Mouse (Mus musculus): Measurements from ENCODE around the gene Gnb5.

Gene Gnb5

GRCm38 (mm10) chr9:75306126-75306898 lies at the start of gene Gnb5:
Gene Gnb5, plus strand, starts transcription at chr9:75306288.
- DNase-seq (ENCODE audit: low spot score): no peak

- no peak for DNase-seq (ENCODE audit: low spot score)
Measured at GRCm38 (mm10) chr9:75258792-75259191, 47.3 kb upstream of the Gnb5 start.

GRCm38 (mm10) chr9:75259656-75260055 lies 46.4 kb upstream of the Gnb5 start:
- DNase-seq (ENCODE audit: low spot score): no peak

GRCm38 (mm10) chr9:75261332-75261872 lies 44.7 kb upstream of the Gnb5 start:
- no peak for DNase-seq (ENCODE audit: low spot score)

GRCm38 (mm10) chr9:75262235-75262826 lies 43.8 kb upstream of the Gnb5 start:
- no peak for DNase-seq (ENCODE audit: low spot score)

GRCm38 (mm10) chr9:75264008-75264718 lies 41.9 kb upstream of the Gnb5 start:
- DNase-seq (ENCODE audit: low spot score): no peak

- no peak for DNase-seq (ENCODE audit: low spot score)
Measured at GRCm38 (mm10) chr9:75267147-75267546, 38.9 kb upstream of the Gnb5 start.

GRCm38 (mm10) chr9:75270382-75270781 lies 35.7 kb upstream of the Gnb5 start:
- no peak for DNase-seq (ENCODE audit: low spot score)

- no peak for DNase-seq (ENCODE audit: low spot score)
Measured at GRCm38 (mm10) chr9:75271539-75271938, 34.5 kb upstream of the Gnb5 start.

- DNase-seq (ENCODE audit: low spot score): no peak
Measured at GRCm38 (mm10) chr9:75273646-75274045, 32.4 kb upstream of the Gnb5 start.

- no peak for DNase-seq (ENCODE audit: low spot score)
Measured at GRCm38 (mm10) chr9:75274486-75274885, 31.6 kb upstream of the Gnb5 start.

- DNase-seq (ENCODE audit: low spot score): no peak
Measured at GRCm38 (mm10) chr9:75275051-75275450, 31.0 kb upstream of the Gnb5 start.

GRCm38 (mm10) chr9:75280814-75281213 lies 25.3 kb upstream of the Gnb5 start:
- DNase-seq (ENCODE audit: low spot score): no peak

- no peak for DNase-seq (ENCODE audit: low spot score)
Measured at GRCm38 (mm10) chr9:75282179-75282578, 23.9 kb upstream of the Gnb5 start.

GRCm38 (mm10) chr9:75282830-75283229 lies 23.3 kb upstream of the Gnb5 start:
- peak; percentile 77 for DNase-seq (ENCODE audit: low spot score)

- DNase-seq (ENCODE audit: low spot score): no peak
Measured at GRCm38 (mm10) chr9:75283636-75284035, 22.5 kb upstream of the Gnb5 start.

GRCm38 (mm10) chr9:75285363-75285762 lies 20.7 kb upstream of the Gnb5 start:
- no peak for DNase-seq (ENCODE audit: low spot score)

GRCm38 (mm10) chr9:75287636-75288035 lies 18.5 kb upstream of the Gnb5 start:
- no peak for DNase-seq (ENCODE audit: low spot score)

- DNase-seq (ENCODE audit: low spot score): peak; percentile 41
Measured at GRCm38 (mm10) chr9:75289545-75289944, 16.5 kb upstream of the Gnb5 start.

GRCm38 (mm10) chr9:75299342-75299741 lies 6.7 kb upstream of the Gnb5 start:
- DNase-seq (ENCODE audit: low spot score): peak; percentile 54

GRCm38 (mm10) chr9:75303033-75303432 lies 3.1 kb upstream of the Gnb5 start:
- DNase-seq (ENCODE audit: low spot score): no peak

- DNase-seq (ENCODE audit: low spot score): no peak
Measured at GRCm38 (mm10) chr9:75303701-75304261, 2.3 kb upstream of the Gnb5 start.

All from adipocyte (in vitro differentiated cells).